Mouse (Mus musculus): ENCODE measurements around the gene Gm21985. TPM values are rescaled to one million over a fixed set of nuclear protein-coding genes. Genes with fewer than 3 reads are reported as not detected.

Gm21985 gene
- polyA plus RNA-seq, 1 experiment from 2014 or later: not detected

GRCm38 (mm10) chr2:112267547-112268269, 1.6 kb downstream of the Gm21985 start:
- H3K36me3 ChIP-seq (replicated peaks; ENCODE audit: control insufficient read depth, insufficient read depth, low read depth, low read length): no peaks in the 10 kb centered on the region
- H3K9me3 ChIP-seq (replicated peaks; ENCODE audit: control insufficient read depth, low read length): no peaks in the 10 kb centered on the region
- DNase-seq (ENCODE audit: low spot score) (no peak), ATAC-seq (replicated peaks; ENCODE audit: insufficient number of reproducible peaks, low FRiP score, low TSS enrichment, low read depth) (no peak)
- H3K4me2 ChIP-seq (ENCODE audit: low read depth, low read length): no peak overlapping the region
- no peaks in the 10 kb centered on the region for H3K27me3 ChIP-seq (ENCODE audit: control insufficient read depth, insufficient read depth, low read length)
- 83% methylated on average over 8 of the region's 8 CpGs for WGBS
- no peak overlapping the region for H3K4me3 ChIP-seq (ENCODE audit: low read depth, low read length)
- no peak overlapping the region for H3K27ac ChIP-seq (replicated peaks; ENCODE audit: low read depth, low read length)
- H3K9ac ChIP-seq (replicated peaks; ENCODE audit: low read length): no peak overlapping the region
- H3K4me1 ChIP-seq (ENCODE audit: control insufficient read depth, insufficient read depth, low read length): no peaks in the 10 kb centered on the region

GRCm38 (mm10) chr2:112270011-112270410, 3.9 kb downstream of the Gm21985 start:
- Histone ChIP-seq H3K4me1 (ENCODE audit: control insufficient read depth, insufficient read depth, low read length) (no peaks in the 10 kb centered on the region), H3K36me3 (replicated peaks; ENCODE audit: control insufficient read depth, insufficient read depth, low read depth, low read length) (no peaks in the 10 kb centered on the region), H3K9ac (replicated peaks; ENCODE audit: low read length) (no peak overlapping the region), H3K27ac (replicated peaks; ENCODE audit: low read depth, low read length) (no peak overlapping the region), H3K4me3 (ENCODE audit: low read depth, low read length) (no peak overlapping the region), H3K4me2 (ENCODE audit: low read depth, low read length) (no peak overlapping the region), H3K9me3 (replicated peaks; ENCODE audit: control insufficient read depth, low read length) (no peaks in the 10 kb centered on the region), H3K27me3 (ENCODE audit: control insufficient read depth, insufficient read depth, low read length) (no peaks in the 10 kb centered on the region)
- WGBS: 91% methylated on average over 2 of the region's 2 CpGs
- DNase-seq (ENCODE audit: low spot score) (no peak), ATAC-seq (replicated peaks; ENCODE audit: insufficient number of reproducible peaks, low FRiP score, low TSS enrichment, low read depth) (no peak)

GRCm38 (mm10) chr2:112272909-112273308, 6.8 kb downstream of the Gm21985 start:
- ATAC-seq (replicated peaks; ENCODE audit: insufficient number of reproducible peaks, low FRiP score, low TSS enrichment, low read depth): no peak
- Histone ChIP-seq H3K36me3 (replicated peaks; ENCODE audit: control insufficient read depth, insufficient read depth, low read depth, low read length) (no peaks in the 10 kb centered on the region), H3K9ac (replicated peaks; ENCODE audit: low read length) (no peak overlapping the region), H3K4me3 (ENCODE audit: low read depth, low read length) (no peak overlapping the region), H3K4me2 (ENCODE audit: low read depth, low read length) (no peak overlapping the region), H3K27ac (replicated peaks; ENCODE audit: low read depth, low read length) (no peak overlapping the region), H3K27me3 (ENCODE audit: control insufficient read depth, insufficient read depth, low read length) (no peaks in the 10 kb centered on the region), H3K4me1 (ENCODE audit: control insufficient read depth, insufficient read depth, low read length) (no peaks in the 10 kb centered on the region), H3K9me3 (replicated peaks; ENCODE audit: control insufficient read depth, low read length) (no peaks in the 10 kb centered on the region)
- no peak for DNase-seq (ENCODE audit: low spot score)
- 79% methylated on average over 2 of the region's 2 CpGs for WGBS

- ATAC-seq (replicated peaks; ENCODE audit: insufficient number of reproducible peaks, low FRiP score, low TSS enrichment, low read depth) (no peak), DNase-seq (ENCODE audit: low spot score) (no peak)
- Histone ChIP-seq H3K9ac (replicated peaks; ENCODE audit: low read length) (no peak overlapping the region), H3K27ac (replicated peaks; ENCODE audit: low read depth, low read length) (no peak overlapping the region), H3K4me2 (ENCODE audit: low read depth, low read length) (no peak overlapping the region), H3K4me3 (ENCODE audit: low read depth, low read length) (no peak overlapping the region), H3K9me3 (replicated peaks; ENCODE audit: control insufficient read depth, low read length) (no peaks in the 10 kb centered on the region), H3K36me3 (replicated peaks; ENCODE audit: control insufficient read depth, insufficient read depth, low read depth, low read length) (no peaks in the 10 kb centered on the region), H3K4me1 (ENCODE audit: control insufficient read depth, insufficient read depth, low read length) (no peaks in the 10 kb centered on the region), H3K27me3 (ENCODE audit: control insufficient read depth, insufficient read depth, low read length) (no peaks in the 10 kb centered on the region)
- 92% methylated on average over 6 of the region's 6 CpGs for WGBS
These were observed 7.4 kb downstream of the Gm21985 start for GRCm38 (mm10) chr2:112273474-112273873.

GRCm38 (mm10) chr2:112276870-112277269, 10.8 kb downstream of the Gm21985 start:
- WGBS: 94% methylated on average over 3 of the region's 3 CpGs

GRCm38 (mm10) chr2:112282846-112283245, 16.7 kb downstream of the Gm21985 start:
- Histone ChIP-seq H3K27me3 (ENCODE audit: control insufficient read depth, insufficient read depth, low read length) (no peaks in the 10 kb centered on the region), H3K27ac (replicated peaks; ENCODE audit: low read depth, low read length) (no peak overlapping the region), H3K4me3 (ENCODE audit: low read depth, low read length) (no peak overlapping the region), H3K9me3 (replicated peaks; ENCODE audit: control insufficient read depth, low read length) (no peaks in the 10 kb centered on the region), H3K4me2 (ENCODE audit: low read depth, low read length) (no peak overlapping the region), H3K4me1 (ENCODE audit: control insufficient read depth, insufficient read depth, low read length) (no peaks in the 10 kb centered on the region), H3K36me3 (replicated peaks; ENCODE audit: control insufficient read depth, insufficient read depth, low read depth, low read length) (no peaks in the 10 kb centered on the region), H3K9ac (replicated peaks; ENCODE audit: low read length) (no peak overlapping the region)
- 90% methylated on average over 1 of the region's 1 CpGs for WGBS
- no peak for ATAC-seq (replicated peaks; ENCODE audit: insufficient number of reproducible peaks, low FRiP score, low TSS enrichment, low read depth)
- no peak for DNase-seq (ENCODE audit: low spot score)

More at GRCm38 (mm10) chr2:112276870-112277269, 10.8 kb downstream of the Gm21985 start:
- H3K4me1 ChIP-seq (ENCODE audit: control insufficient read depth, insufficient read depth, low read length): no peaks in the 10 kb centered on the region
- ATAC-seq (replicated peaks; ENCODE audit: insufficient number of reproducible peaks, low FRiP score, low TSS enrichment, low read depth) (no peak), DNase-seq (ENCODE audit: low spot score) (no peak)
- no peak overlapping the region for H3K4me3 ChIP-seq (ENCODE audit: low read depth, low read length)
- no peaks in the 10 kb centered on the region for H3K27me3 ChIP-seq (ENCODE audit: control insufficient read depth, insufficient read depth, low read length)
- H3K4me2 ChIP-seq (ENCODE audit: low read depth, low read length): no peak overlapping the region
- H3K9ac ChIP-seq (replicated peaks; ENCODE audit: low read length): no peak overlapping the region
- H3K27ac ChIP-seq (replicated peaks; ENCODE audit: low read depth, low read length): no peak overlapping the region
- no peaks in the 10 kb centered on the region for H3K36me3 ChIP-seq (replicated peaks; ENCODE audit: control insufficient read depth, insufficient read depth, low read depth, low read length)
- no peaks in the 10 kb centered on the region for H3K9me3 ChIP-seq (replicated peaks; ENCODE audit: control insufficient read depth, low read length)

- Histone ChIP-seq H3K27me3 (ENCODE audit: control insufficient read depth, insufficient read depth, low read length) (no peaks in the 10 kb centered on the region), H3K4me1 (ENCODE audit: control insufficient read depth, insufficient read depth, low read length) (no peaks in the 10 kb centered on the region), H3K4me3 (ENCODE audit: low read depth, low read length) (peak overlapping the region; percentile 35), H3K36me3 (replicated peaks; ENCODE audit: control insufficient read depth, insufficient read depth, low read depth, low read length) (no peaks in the 10 kb centered on the region), H3K27ac (replicated peaks; ENCODE audit: low read depth, low read length) (no peak overlapping the region), H3K9ac (replicated peaks; ENCODE audit: low read length) (peak overlapping the region; percentile 64), H3K9me3 (replicated peaks; ENCODE audit: control insufficient read depth, low read length) (no peaks in the 10 kb centered on the region), H3K4me2 (ENCODE audit: low read depth, low read length) (peak overlapping the region; percentile 65)
- ATAC-seq (replicated peaks; ENCODE audit: insufficient number of reproducible peaks, low FRiP score, low TSS enrichment, low read depth) (peak; percentile 97), DNase-seq (ENCODE audit: low spot score) (peak; percentile 74)
- 2% methylated on average over 21 of the region's 21 CpGs for WGBS
These were observed 18.4 kb downstream of the Gm21985 start for GRCm38 (mm10) chr2:112284363-112285030.

- no peak overlapping the region for H3K9ac ChIP-seq (replicated peaks; ENCODE audit: low read length)
- DNase-seq (ENCODE audit: low spot score) (no peak), ATAC-seq (replicated peaks; ENCODE audit: insufficient number of reproducible peaks, low FRiP score, low TSS enrichment, low read depth) (no peak)
- H3K36me3 ChIP-seq (replicated peaks; ENCODE audit: control insufficient read depth, insufficient read depth, low read depth, low read length): no peaks in the 10 kb centered on the region
- peak overlapping the region; percentile 65 for H3K4me2 ChIP-seq (ENCODE audit: low read depth, low read length)
- H3K9me3 ChIP-seq (replicated peaks; ENCODE audit: control insufficient read depth, low read length): no peaks in the 10 kb centered on the region
- no peaks in the 10 kb centered on the region for H3K4me1 ChIP-seq (ENCODE audit: control insufficient read depth, insufficient read depth, low read length)
- H3K27me3 ChIP-seq (ENCODE audit: control insufficient read depth, insufficient read depth, low read length): no peaks in the 10 kb centered on the region
- WGBS: 58% methylated on average over 6 of the region's 6 CpGs
- no peak overlapping the region for H3K27ac ChIP-seq (replicated peaks; ENCODE audit: low read depth, low read length)
- H3K4me3 ChIP-seq (ENCODE audit: low read depth, low read length): peak overlapping the region; percentile 35
These were observed 18.9 kb downstream of the Gm21985 start for GRCm38 (mm10) chr2:112285031-112285390.
